Comparison of ENCODE assay signal across 8 mouse cellular contexts in the genomic region with DNA sequence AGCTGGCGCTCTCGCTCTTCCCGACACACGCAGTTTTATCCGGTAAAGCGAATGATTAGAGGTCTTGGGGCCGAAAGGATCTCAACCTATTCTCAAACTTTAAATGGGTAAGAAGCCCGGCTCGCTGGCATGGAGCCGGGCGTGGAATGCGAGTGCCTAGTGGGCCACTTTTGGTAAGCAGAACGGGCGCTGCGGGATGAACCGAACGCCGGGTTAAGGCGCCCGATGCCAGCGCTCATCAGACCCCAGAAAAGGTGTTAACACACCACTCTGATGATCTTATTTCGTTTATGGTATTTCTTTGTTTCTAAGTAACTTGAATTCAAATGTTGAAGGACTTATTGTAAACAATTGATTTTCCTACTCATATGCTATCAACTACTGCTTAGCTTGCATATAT.
A peak's percentile ranks its signal among the peaks of the same experiment; 100 is the strongest.
DNase-seq lines count a peak whose midpoint lies in the region; ATAC-seq lines count a peak whose summit lies in the region.
"Not testable (repeated sequence)": the region's sequence is repeated elsewhere in the genome, so short reads cannot be mapped to it uniquely, and the experiment has no call there.

No protein-coding gene starts in this region.

- H3K9me3 ChIP-seq in liver, embryonic 11.5 days (ENCODE audit: control insufficient read depth, low read length) = not testable (repeated sequence)

- not testable (repeated sequence) for H3K4me2 ChIP-seq in liver, embryonic 11.5 days

- peak; percentile 61 for DNase-seq in 3134 (ENCODE audit: extremely low read depth, insufficient read length, low spot score)
- DNase-seq in adrenal gland, adult (ENCODE audit: inconsistent age in 2 of 2, low spot score in 1 of 2) = peak; percentile 39 to 74
- peak; percentile 26 for DNase-seq in cerebellum, adult 9-11 months
- peak; percentile 37 for DNase-seq in gastrocnemius, postnatal 25 days
- peak; percentile 67 for DNase-seq in kidney, postnatal 10 days
- peak; percentile 74 for DNase-seq in liver, embryonic 11.5 days (ENCODE audit: low spot score)
- peak; percentile 46 for DNase-seq in ovary, postnatal 14 days (ENCODE audit: low spot score)
- peak; percentile 29 for DNase-seq in testis, postnatal 14 days (ENCODE audit: low spot score)

- not testable (repeated sequence) for H3K9ac ChIP-seq in liver, embryonic 11.5 days (ENCODE audit: low read depth, low read length)

- H3K27ac ChIP-seq in liver, embryonic 11.5 days (ENCODE audit: low read depth, low read length) = not testable (repeated sequence)

- not testable (repeated sequence) for H3K36me3 ChIP-seq in liver, embryonic 11.5 days (ENCODE audit: control insufficient read depth, insufficient read depth, low read length)

- not testable (repeated sequence) for H3K27me3 ChIP-seq in liver, embryonic 11.5 days (replicated peaks; ENCODE audit: control insufficient read depth, insufficient read depth, low read length)

- 88% methylated on average over 22 of the region's 22 CpGs for WGBS in liver, embryonic 11.5 days

- H3K4me1 ChIP-seq in liver, embryonic 11.5 days (replicated peaks; ENCODE audit: control insufficient read depth, insufficient read depth, low read length) = not testable (repeated sequence)

- not testable (repeated sequence) for ATAC-seq in liver, embryonic 11.5 days (replicated peaks; ENCODE audit: low FRiP score)

- H3K4me3 ChIP-seq in liver, embryonic 11.5 days (ENCODE audit: low read depth, low read length) = not testable (repeated sequence)
